Mouse (Mus musculus) C2C12 (cell line): Measurements from ENCODE around the gene Kirrel3. TPM values are rescaled to one million over a fixed set of nuclear protein-coding genes. Genes with fewer than 3 reads are reported as not detected.
A peak's percentile ranks its signal among the peaks of the same experiment; 100 is the strongest.

Source experiments
- H3K27me3 ChIP-seq: one replicate; pipeline ENCODE4 v1.6.1; 2011; ENCODE audit not compliant: control insufficient read depth, insufficient read depth, insufficient read length
- H3K36me3 ChIP-seq: one replicate; pipeline ENCODE4 v1.6.1; 2011; ENCODE audit not compliant: control insufficient read depth, insufficient read depth
- H3K4me3 ChIP-seq: one replicate; pipeline ENCODE4 v1.5.1; 2011; ENCODE audit warnings: mild to moderate bottlenecking, control low read depth; ENCODE audit not compliant: poor library complexity, insufficient read depth, severe bottlenecking
- H3K79me2 ChIP-seq: one replicate; pipeline ENCODE4 v1.6.1; 2011; ENCODE audit not compliant: control insufficient read depth, insufficient read depth
- H3K79me3 ChIP-seq: one replicate; pipeline ENCODE4 v1.6.1; 2011; ENCODE audit warnings: low read depth, control low read depth
- H3ac ChIP-seq: one replicate; pipeline ENCODE3; 2011; ENCODE audit warnings: low read depth; ENCODE audit not compliant: control insufficient read depth, insufficient read length
- CEBPB ChIP-seq: IDR thresholded peaks from one replicate; pipeline ENCODE4 v1.6.1; 2011; ENCODE audit warnings: low read depth, mild to moderate bottlenecking, control low read depth, moderate library complexity
- CTCF ChIP-seq: IDR thresholded peaks from one replicate; pipeline ENCODE4 v1.5.1; 2011; ENCODE audit not compliant: control insufficient read depth, insufficient read depth, insufficient read length
- FOSL1 ChIP-seq: IDR thresholded peaks from one replicate; pipeline ENCODE4 v1.8.0; 2011; ENCODE audit warnings: mild to moderate bottlenecking, low read length; ENCODE audit not compliant: poor library complexity, insufficient read depth, severe bottlenecking
- MAX ChIP-seq: IDR thresholded peaks from one replicate; pipeline ENCODE4 v1.6.1; 2011; ENCODE audit warnings: mild to moderate bottlenecking, control low read depth
- MYOD1 ChIP-seq: IDR thresholded peaks from one replicate; pipeline ENCODE4 v1.6.1; 2011; ENCODE audit warnings: low read depth; ENCODE audit not compliant: control insufficient read depth, insufficient read length
- MYOG ChIP-seq: IDR thresholded peaks from one replicate; pipeline ENCODE4 v1.6.1; 2011; ENCODE audit not compliant: control insufficient read depth, insufficient read length; ENCODE audit errors: extremely low read depth
- USF1 ChIP-seq: IDR thresholded peaks from one replicate; pipeline ENCODE4 v1.6.1; 2011; ENCODE audit warnings: low read depth, mild to moderate bottlenecking, control low read depth, moderate library complexity
- polyA plus RNA-seq: library from polyadenylated mRNA; unstranded; fragments of >200 nt; fragmentation: generic; extraction: Trizol; gene quantifications from one replicate; pipeline ENCODE4 v1.2.1, GENCODE M21; 2012; ENCODE audit warnings: missing spikeins

Gene Kirrel3
- polyA plus RNA-seq, 1 experiment = 5.2 TPM

DNA sequence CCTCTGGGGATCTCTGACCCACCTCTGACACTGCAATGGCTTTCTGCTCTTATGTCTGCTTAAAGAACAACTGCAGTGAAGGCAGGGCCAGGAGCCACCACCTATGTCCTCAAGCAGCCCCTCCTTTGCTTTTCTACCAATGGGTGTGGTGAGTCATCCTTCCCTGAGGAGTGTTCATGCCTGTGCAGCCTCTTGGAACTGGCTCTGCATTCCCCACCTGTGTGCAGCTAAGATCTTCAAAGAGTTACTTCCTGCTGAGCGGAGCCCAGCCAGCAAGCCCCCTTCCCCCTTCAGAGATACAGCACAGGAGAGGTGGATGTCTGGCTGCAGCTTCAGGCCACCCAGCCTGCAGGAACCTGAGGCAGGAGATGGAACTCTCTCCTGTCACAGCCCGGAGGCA lies 265.2 kb downstream of the Kirrel3 start:
- no peak for TF ChIP-seq MAX
- no peaks in the 10 kb centered on the region for H3K27me3 ChIP-seq
- H3K79me2 ChIP-seq = no peaks in the 10 kb centered on the region
- no peak overlapping the region for H3K4me3 ChIP-seq
- no peaks in the 10 kb centered on the region for H3K36me3 ChIP-seq
- no peak overlapping the region for H3ac ChIP-seq
- no peaks in the 10 kb centered on the region for H3K79me3 ChIP-seq

DNA sequence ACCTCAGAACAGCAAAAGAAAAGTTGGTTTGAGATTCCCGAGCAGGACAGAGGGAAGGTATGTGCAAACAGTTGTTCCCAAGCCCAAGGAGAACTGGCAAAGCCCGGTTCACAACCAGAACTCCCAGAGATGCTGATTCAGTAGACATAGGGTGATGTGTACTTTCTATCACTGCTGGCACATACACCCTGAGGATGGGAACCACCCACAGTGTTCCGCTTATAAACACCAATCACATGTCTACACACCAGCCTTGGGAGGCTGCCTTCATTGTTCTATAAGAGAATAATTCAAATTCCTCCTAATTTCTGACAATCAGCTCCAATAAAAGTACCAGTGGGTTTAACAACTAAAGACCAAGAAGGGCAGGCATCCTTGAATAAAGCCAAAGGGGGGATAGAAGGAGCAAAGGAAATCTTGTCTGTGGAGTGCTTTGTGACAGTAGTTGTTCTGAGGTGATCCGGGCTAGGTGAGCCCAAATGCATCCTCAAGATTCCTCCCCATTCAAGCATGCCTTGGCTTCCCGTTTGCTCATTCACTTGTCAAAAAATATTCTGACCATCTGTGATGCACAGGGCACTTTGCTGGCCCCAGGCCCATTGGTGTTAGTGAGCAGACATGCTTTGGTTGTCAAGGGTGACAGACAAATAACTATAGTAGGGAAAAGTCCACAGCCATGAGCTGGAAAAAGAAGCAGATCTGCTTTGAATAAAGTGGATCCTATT lies 266.5 kb downstream of the Kirrel3 start:
- no peak for TF ChIP-seq CTCF
- TF ChIP-seq USF1 = no peak
- TF ChIP-seq MYOD1 = no peak
- TF ChIP-seq MYOG = no peak
- TF ChIP-seq MAX = no peak
- TF ChIP-seq CEBPB = no peak
- no peaks in the 10 kb centered on the region for H3K27me3 ChIP-seq
- no peaks in the 10 kb centered on the region for H3K79me2 ChIP-seq
- H3K36me3 ChIP-seq = no peaks in the 10 kb centered on the region
- H3ac ChIP-seq = no peak overlapping the region
- H3K79me3 ChIP-seq = no peaks in the 10 kb centered on the region
- no peak overlapping the region for H3K4me3 ChIP-seq

- no peaks in the 10 kb centered on the region for H3K27me3 ChIP-seq
- H3K79me3 ChIP-seq = no peaks in the 10 kb centered on the region
- TF ChIP-seq USF1 (no peak), CTCF (peak; percentile 41)
- no peak overlapping the region for H3ac ChIP-seq
- no peaks in the 10 kb centered on the region for H3K36me3 ChIP-seq
- no peaks in the 10 kb centered on the region for H3K79me2 ChIP-seq
- H3K4me3 ChIP-seq = no peak overlapping the region
Observed at GRCm38 (mm10) chr9:34752801-34753170, 267.1 kb downstream of the Kirrel3 start.

DNA sequence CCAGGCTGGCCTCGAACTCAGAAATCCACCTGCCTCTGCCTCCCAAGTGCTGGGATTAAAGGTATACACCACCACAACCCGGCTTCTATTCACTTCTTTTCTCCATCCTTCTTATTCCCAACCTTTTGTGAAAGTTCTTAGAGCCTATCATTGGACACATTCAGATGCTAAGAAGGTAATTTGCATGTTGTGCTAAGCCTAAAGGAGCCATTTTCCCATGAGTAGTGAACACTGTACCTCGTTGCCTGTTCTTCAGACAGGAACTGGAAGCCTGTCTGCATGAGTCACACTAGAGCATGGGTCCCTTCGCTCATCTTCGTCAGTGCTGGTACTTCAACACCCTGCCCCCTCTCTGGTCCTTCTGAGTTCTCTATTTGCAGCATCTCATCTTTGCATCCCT lies 268.2 kb downstream of the Kirrel3 start:
- H3ac ChIP-seq = no peak overlapping the region
- H3K4me3 ChIP-seq = no peak overlapping the region
- H3K27me3 ChIP-seq = no peaks in the 10 kb centered on the region
- no peaks in the 10 kb centered on the region for H3K79me2 ChIP-seq
- no peaks in the 10 kb centered on the region for H3K36me3 ChIP-seq
- no peaks in the 10 kb centered on the region for H3K79me3 ChIP-seq
- TF ChIP-seq USF1 = no peak
- TF ChIP-seq MYOD1 = no peak
- no peak for TF ChIP-seq MYOG
- no peak for TF ChIP-seq CTCF
- TF ChIP-seq CEBPB = no peak
- no peak for TF ChIP-seq MAX
- TF ChIP-seq FOSL1 = no peak

GRCm38 (mm10) chr9:34754523-34755097 lies 268.9 kb downstream of the Kirrel3 start:
- Histone ChIP-seq H3K27me3 (no peaks in the 10 kb centered on the region), H3K4me3 (no peak overlapping the region), H3K79me3 (no peaks in the 10 kb centered on the region), H3K79me2 (no peaks in the 10 kb centered on the region), H3ac (no peak overlapping the region), H3K36me3 (no peaks in the 10 kb centered on the region)
- no peak for TF ChIP-seq MAX
- no peak for TF ChIP-seq MYOD1
- no peak for TF ChIP-seq USF1
- TF ChIP-seq CEBPB = no peak
- TF ChIP-seq MYOG = no peak
- TF ChIP-seq CTCF = no peak
- TF ChIP-seq FOSL1 = no peak

DNA sequence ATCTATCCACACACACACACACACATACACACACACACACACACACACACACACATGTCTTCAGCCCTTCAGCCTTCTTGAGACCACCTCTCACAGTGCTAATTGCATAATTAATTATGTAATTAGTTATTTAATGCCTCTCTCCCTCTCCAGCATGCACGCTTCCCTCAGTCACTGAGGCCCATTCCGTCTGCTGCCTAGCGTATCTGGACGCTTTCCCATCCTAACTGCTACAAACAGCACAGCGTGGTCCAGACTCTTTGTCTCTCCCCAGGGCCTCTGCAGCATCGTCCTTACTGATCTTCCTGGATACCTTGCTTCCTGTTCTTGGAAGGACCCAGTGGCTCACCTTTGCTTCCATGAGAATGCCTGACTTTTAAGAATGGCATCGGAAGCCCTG lies 270.4 kb downstream of the Kirrel3 start:
- no peak overlapping the region for H3K4me3 ChIP-seq
- H3ac ChIP-seq = no peak overlapping the region
- H3K79me3 ChIP-seq = no peaks in the 10 kb centered on the region
- no peaks in the 10 kb centered on the region for H3K36me3 ChIP-seq
- no peaks in the 10 kb centered on the region for H3K27me3 ChIP-seq
- H3K79me2 ChIP-seq = no peaks in the 10 kb centered on the region
- TF ChIP-seq MYOD1 = no peak
- TF ChIP-seq CTCF = no peak
- TF ChIP-seq FOSL1 = no peak
- TF ChIP-seq USF1 = no peak
- TF ChIP-seq CEBPB = no peak
- TF ChIP-seq MYOG = no peak
- no peak for TF ChIP-seq MAX
